Mouse (Mus musculus): ENCODE data around the gene Tmem223. TPM values are rescaled to one million over a fixed set of nuclear protein-coding genes. Genes with fewer than 3 reads are reported as not detected.

Gene Tmem223
- total and polyA plus RNA-seq, 3 experiments, result 7.5 to 23.2 TPM; not detected in 1

DNA sequence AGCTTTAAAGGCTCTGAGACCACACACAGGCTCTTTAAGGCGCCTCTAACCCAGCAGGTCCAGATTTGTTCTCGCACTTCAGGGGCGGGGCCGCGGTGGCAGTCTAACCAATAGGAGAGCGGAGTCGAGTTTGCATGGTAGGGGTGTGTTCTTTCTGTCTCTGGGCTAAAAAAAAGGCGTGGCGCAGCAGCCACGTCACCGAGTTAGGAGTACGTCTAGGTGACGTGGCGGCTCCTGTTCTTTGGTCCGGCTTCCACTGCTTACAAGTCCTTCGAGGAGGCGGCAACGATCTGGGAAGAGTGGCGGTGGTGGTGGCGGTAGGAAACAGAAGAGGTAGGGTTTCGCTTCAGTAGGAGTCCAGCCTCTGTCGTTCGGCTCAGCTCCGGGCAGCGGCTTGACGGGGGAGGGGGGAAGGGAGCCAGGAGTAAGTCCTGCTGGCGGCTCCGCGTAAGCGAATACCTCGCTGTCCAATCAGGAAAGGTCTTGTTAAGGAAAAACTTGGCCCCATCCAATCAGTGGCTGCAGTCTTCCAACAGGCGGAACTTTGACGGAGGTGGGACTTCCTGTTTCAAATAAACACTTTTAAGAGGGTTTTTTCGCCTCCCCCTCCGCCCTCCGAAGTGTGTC, 29.4 kb upstream of the Tmem223 start, which contains the start of gene Stx5a (continued):
- TF ChIP-seq MYC (IDR thresholded peaks at IDR 0.05; ENCODE audit: low read depth, low read length) (peak; percentile 52; the same call in 1 of the 2 replicates), RCOR1 (IDR thresholded peaks at IDR 0.05; ENCODE audit: low read depth, low read length) (peak; percentile 34; the same call in 1 of the 2 replicates), UBTF (IDR thresholded peaks at IDR 0.05; ENCODE audit: borderline replicate concordance, insufficient read depth, low read depth, low read length) (no peak), E2F4 (IDR thresholded peaks at IDR 0.05; ENCODE audit: borderline replicate concordance, low read depth, low read length) (no peak), MXI1 (IDR thresholded peaks at IDR 0.05; ENCODE audit: low read depth, low read length) (peak; percentile 65), RAD21 (IDR thresholded peaks at IDR 0.05; ENCODE audit: low read depth, low read length) (no peak), HCFC1 (IDR thresholded peaks at IDR 0.05; ENCODE audit: low read depth, low read length) (peak; percentile 89)

DNA sequence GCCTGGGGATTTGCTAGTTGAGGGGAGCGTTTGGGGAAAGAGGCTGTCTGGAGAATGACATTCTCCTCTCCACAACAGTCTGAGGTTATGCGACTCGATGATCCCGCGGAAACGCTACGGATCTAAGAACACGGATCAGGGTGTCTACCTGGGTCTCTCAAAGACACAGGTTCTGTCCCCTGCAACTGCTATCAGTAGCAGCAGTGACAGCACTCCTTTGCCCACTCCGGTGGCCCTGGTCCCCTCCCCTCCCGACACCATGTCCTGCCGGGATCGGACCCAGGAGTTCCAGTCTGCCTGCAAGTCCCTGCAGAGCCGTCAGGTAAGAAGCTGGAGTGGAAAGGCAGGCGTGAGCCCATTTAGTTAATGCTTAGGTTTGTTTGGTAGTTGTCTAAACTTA, 28.6 kb upstream of the Tmem223 start:
- H3K4me3 ChIP-seq (ENCODE audit: control insufficient read depth in 1 of 2, insufficient read depth in 1 of 2, low read depth in 2 of 2, low read length in 2 of 2), result peak overlapping the region; percentile 82 to 87
- peak overlapping the region; percentile 52 for H3K27ac ChIP-seq (ENCODE audit: control insufficient read depth, low read depth, low read length)
- no peaks in the 10 kb centered on the region for H3K9me3 ChIP-seq (replicated peaks; ENCODE audit: insufficient read depth, low read length)
- H3K27me3 ChIP-seq (ENCODE audit: control insufficient read depth in 1 of 2, insufficient read depth in 2 of 2, low read length in 2 of 2), result no peaks in the 10 kb centered on the region
- peaks cover 16% of the 10 kb centered on the region for H3K79me2 ChIP-seq (ENCODE audit: control insufficient read depth, insufficient read depth, low read length, poor library complexity)
- peak overlapping the region; percentile 76 for H3K9ac ChIP-seq (ENCODE audit: control insufficient read depth, low read depth, low read length, poor library complexity, severe bottlenecking)
- TF ChIP-seq RAD21 (IDR thresholded peaks at IDR 0.05; ENCODE audit: low read depth, low read length) (no peak), GATA1 (IDR thresholded peaks at IDR 0.05; ENCODE audit: low read depth, low read length) (no peak), POLR2AphosphoS5 (IDR thresholded peaks at IDR 0.05; ENCODE audit: borderline replicate concordance, low read depth, low read length) (no peak), RCOR1 (IDR thresholded peaks at IDR 0.05; ENCODE audit: low read depth, low read length) (no peak)
- no peak for DNase-seq (ENCODE audit: low read depth, low spot score)
- H3K36me3 ChIP-seq (ENCODE audit: control insufficient read depth in 1 of 2, insufficient read depth in 2 of 2, low read length in 2 of 2), result peaks cover 6 to 23% of the 10 kb centered on the region in 2 experiments
- peaks cover 2 to 5% of the 10 kb centered on the region in 2 experiments; a peak in 3 of 4 replicates for H3K4me1 ChIP-seq (ENCODE audit: control insufficient read depth in 1 of 2, insufficient read depth in 2 of 2, low read length in 2 of 2)

DNA sequence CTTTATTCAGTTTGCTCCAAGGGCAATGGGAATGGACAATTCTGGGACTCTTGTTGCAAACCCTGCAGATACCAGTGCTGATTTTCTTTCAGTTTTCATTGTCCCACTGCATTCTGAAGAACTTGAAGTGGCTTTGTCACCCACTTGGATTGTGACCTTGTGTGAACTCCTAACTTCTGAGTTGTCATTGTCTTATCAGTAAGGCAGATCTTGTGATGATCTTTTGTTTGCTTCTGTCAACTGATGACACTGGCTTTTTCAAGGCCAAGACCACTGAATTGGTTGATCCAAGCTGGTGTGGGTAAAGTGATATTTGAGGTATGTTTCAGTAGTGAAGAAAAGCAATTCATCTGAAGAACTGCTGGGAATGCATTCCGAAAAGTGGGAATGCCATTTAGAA, 25.4 kb upstream of the Tmem223 start:
- DNase-seq (ENCODE audit: low read depth, low spot score), result no peak
- peaks cover 3 to 18% of the 10 kb centered on the region in 2 experiments for H3K36me3 ChIP-seq (ENCODE audit: control insufficient read depth in 1 of 2, insufficient read depth in 2 of 2, low read length in 2 of 2)
- no peak overlapping the region for H3K27ac ChIP-seq (ENCODE audit: control insufficient read depth, low read depth, low read length)
- peaks cover 2 to 4% of the 10 kb centered on the region in 2 experiments; a peak in 3 of 4 replicates for H3K4me1 ChIP-seq (ENCODE audit: control insufficient read depth in 1 of 2, insufficient read depth in 2 of 2, low read length in 2 of 2)
- no peaks in the 10 kb centered on the region for H3K9me3 ChIP-seq (replicated peaks; ENCODE audit: insufficient read depth, low read length)
- TF ChIP-seq ETS1 (IDR thresholded peaks at IDR 0.05; ENCODE audit: low read depth, low read length), result no peak
- TF ChIP-seq GATA1 (IDR thresholded peaks at IDR 0.05; ENCODE audit: low read depth, low read length), result 0 out of 2 replicates have a peak, but pooled peaks have one; percentile 36
- no peak for TF ChIP-seq KAT2A (conservative IDR thresholded peaks at IDR 0.05; ENCODE audit: low read depth, low read length)
- no peaks in the 10 kb centered on the region for H3K27me3 ChIP-seq (ENCODE audit: control insufficient read depth in 1 of 2, insufficient read depth in 2 of 2, low read length in 2 of 2)
- H3K79me2 ChIP-seq (ENCODE audit: control insufficient read depth, insufficient read depth, low read length, poor library complexity), result peaks cover 9% of the 10 kb centered on the region
- no peak overlapping the region for H3K4me3 ChIP-seq (ENCODE audit: control insufficient read depth in 1 of 2, insufficient read depth in 1 of 2, low read depth in 2 of 2, low read length in 2 of 2)
- H3K9ac ChIP-seq (ENCODE audit: control insufficient read depth, low read depth, low read length, poor library complexity, severe bottlenecking), result no peak overlapping the region

All from MEL (cell line).